Mouse (Mus musculus) G1E (cell line): ENCODE measurements at regions not wholly inside any gene's neighbourhood (a gene's known extent, or its start where the extent isn't known, plus 50 kb on each side); places are given as distances from the start of the nearest gene placed in this dataset.

Experiments
- CTCF ChIP-seq: IDR thresholded peaks from 2 replicates; pipeline ENCODE4 v1.5.1; 2012; ENCODE audit warnings: low read depth, low read length, inconsistent platforms, mixed read lengths
- GATA1 ChIP-seq: IDR thresholded peaks from 2 replicates; pipeline ENCODE4 v1.6.1; 2012; ENCODE audit warnings: borderline replicate concordance, low read length, inconsistent platforms, mixed read lengths
- GATA2 ChIP-seq: IDR thresholded peaks from 2 replicates; pipeline ENCODE4 v1.6.1; 2012; ENCODE audit warnings: low read depth, low read length, inconsistent platforms, borderline replicate concordance
- POLR2AphosphoS5 ChIP-seq: IDR thresholded peaks from 2 replicates; pipeline ENCODE4 v1.6.1; 2012; ENCODE audit warnings: low read depth, low read length, inconsistent platforms; ENCODE audit not compliant: insufficient replicate concordance

- TF ChIP-seq CTCF, result no peak
- no peak for TF ChIP-seq POLR2AphosphoS5
- TF ChIP-seq GATA1, result no peak
- no peak for TF ChIP-seq GATA2
Observed at GRCm38 (mm10) chr15:39998063-39998462, 136.1 kb upstream of the 9330182O14Rik start.
